Mouse (Mus musculus) forebrain, postnatal 0 days (tissue): Measurements from ENCODE around the gene Knl1. TPM values are rescaled to one million over a fixed set of nuclear protein-coding genes. Genes with fewer than 3 reads are reported as not detected.

Experiments
- ATAC-seq: fragments of 200-750 bp; cut with Nextera tagmentation; 2 replicates; pipeline ENCODE4 v1.8.0; 2017; ENCODE audit warnings: mild to moderate bottlenecking, moderate library complexity
- DNase-seq: peaks from one replicate; pipeline ENCODE4 v3.0.0-alpha.2; 2015
- H3K27ac ChIP-seq: fragments of 300-500 bp; sonication (generic); 2 replicates; pipeline ENCODE4 v1.5.1; 2014; ENCODE audit warnings: low read depth, mild to moderate bottlenecking, antibody characterized with exemption, low read length, moderate library complexity, mixed read lengths
- H3K27me3 ChIP-seq: fragments of 300-500 bp; sonication (generic); 2 replicates; pipeline ENCODE4 v1.6.1; 2014; ENCODE audit warnings: mild to moderate bottlenecking, low read length, mixed read lengths; ENCODE audit not compliant: insufficient read depth
- H3K36me3 ChIP-seq: fragments of 300-500 bp; sonication (generic); 2 replicates; pipeline ENCODE4 v1.6.1; 2014; ENCODE audit warnings: mild to moderate bottlenecking, moderate library complexity; ENCODE audit not compliant: insufficient read depth
- H3K4me1 ChIP-seq: fragments of 300-500 bp; sonication (generic); 2 replicates; pipeline ENCODE4 v1.6.1; 2014; ENCODE audit warnings: antibody characterized with exemption; ENCODE audit not compliant: insufficient read depth
- H3K4me2 ChIP-seq: fragments of 300-500 bp; sonication (generic); 2 replicates; pipeline ENCODE4 v1.6.1; 2014; ENCODE audit warnings: low read depth, mild to moderate bottlenecking, moderate library complexity
- H3K4me3 ChIP-seq: fragments of 300-500 bp; sonication (generic); 2 replicates; pipeline ENCODE4 v1.5.1; 2014; ENCODE audit warnings: low read depth, low read length, mixed read lengths
- H3K9ac ChIP-seq: fragments of 300-500 bp; sonication (generic); 2 replicates; pipeline ENCODE4 v1.6.1; 2014; ENCODE audit warnings: mild to moderate bottlenecking
- H3K9me3 ChIP-seq: fragments of 300-500 bp; sonication (generic); 2 replicates; pipeline ENCODE4 v1.6.1; 2016; ENCODE audit warnings: low read length
- CTCF ChIP-seq: sonication (generic); IDR thresholded peaks from 2 replicates; pipeline ENCODE4 v1.5.1; 2016; ENCODE audit warnings: antibody characterized with exemption, control low read depth, low read depth
- WGBS: fragments of 180-500 bp; shearing (Covaris S2); extraction: QIAGEN DNeasy Blood & Tissue Kit; methylation state at CpG from one replicate; pipeline ENCODE4 v1.1.7; 2014; 5-methylcytosine and 5-hydroxymethylcytosine counted together
- polyA plus RNA-seq: library from polyadenylated mRNA; unstranded; fragments of >200 nt; fragmentation: Nextera tagmentation; extraction: Ambion mirVana; gene quantifications from 2 replicates; pipeline ENCODE4 v1.2.1, GENCODE M21; 2015
- total RNA-seq: library from RNA; depleted of rRNA; stranded (reverse); fragments of >200 nt; gene quantifications from 2 replicates; pipeline ENCODE4 v1.2.3, GENCODE M21; 2014

Gene Knl1
- total and polyA plus RNA-seq, 2 experiments from 2014 or later, result 4.6 to 5.2 TPM

DNA sequence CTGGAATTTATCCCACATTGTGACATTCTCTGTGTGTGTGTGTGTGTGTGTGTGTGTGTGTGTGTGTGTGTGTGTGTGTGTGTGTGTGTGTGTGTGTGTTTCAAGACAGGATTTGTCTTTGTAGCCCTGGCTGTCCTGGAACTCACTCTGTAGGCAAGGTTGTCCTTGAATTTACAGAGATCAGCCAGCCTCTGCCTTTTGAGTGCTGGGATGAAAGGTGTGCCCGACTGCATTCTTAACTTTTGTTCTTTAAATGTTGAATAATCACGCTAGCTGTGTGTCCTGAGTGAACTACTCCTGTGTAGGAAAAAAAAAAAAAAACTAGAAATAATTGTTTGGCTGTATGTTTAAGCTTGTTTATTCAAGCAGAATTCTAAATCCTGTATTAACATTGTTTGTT, 39.2 kb downstream of the Knl1 start:
- H3K27me3 ChIP-seq, result no peaks in the 10 kb centered on the region
- DNase-seq, result no peak
- no peak overlapping the region for H3K27ac ChIP-seq
- WGBS, result 81% methylated on average over 2 of the region's 2 CpGs
- no peaks in the 10 kb centered on the region for H3K9me3 ChIP-seq
- no peak overlapping the region for H3K4me3 ChIP-seq
- H3K4me1 ChIP-seq, result no peaks in the 10 kb centered on the region
- no peak overlapping the region for H3K4me2 ChIP-seq
- no peak for ATAC-seq
- no peak overlapping the region for H3K9ac ChIP-seq
- H3K36me3 ChIP-seq, result no peaks in the 10 kb centered on the region
- TF ChIP-seq CTCF, result no peak

DNA sequence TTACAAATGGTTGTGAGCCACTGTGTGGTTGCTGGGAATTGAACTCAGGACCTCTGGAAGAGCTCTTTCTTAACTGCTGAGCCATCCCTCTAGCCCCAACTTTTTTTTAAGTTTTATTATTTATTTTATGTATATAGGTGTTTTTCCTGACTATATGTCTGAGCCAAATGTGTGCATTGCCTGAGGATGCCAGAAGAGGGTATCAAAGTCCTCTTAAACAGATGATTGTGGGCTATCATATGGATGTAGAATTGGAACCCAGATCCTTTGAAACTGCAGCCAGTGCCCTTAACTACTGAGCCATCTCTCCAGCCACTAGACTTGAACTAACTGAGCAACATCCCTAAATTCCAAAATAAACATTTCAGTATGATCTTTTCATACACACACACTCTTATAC, 54.6 kb downstream of the Knl1 start:
- H3K36me3 ChIP-seq, result no peaks in the 10 kb centered on the region

GRCm38 (mm10) chr2:119106583-119106982, 59.7 kb downstream of the Knl1 start:
- Histone ChIP-seq H3K27me3 (no peaks in the 10 kb centered on the region), H3K36me3 (no peaks in the 10 kb centered on the region), H3K9me3 (no peaks in the 10 kb centered on the region), H3K27ac (no peak overlapping the region), H3K4me3 (no peak overlapping the region), H3K9ac (no peak overlapping the region), H3K4me1 (no peaks in the 10 kb centered on the region), H3K4me2 (no peak overlapping the region)
- ATAC-seq, result no peak
- no peak for TF ChIP-seq CTCF
- DNase-seq, result no peak
- WGBS, result 78% methylated on average over 5 of the region's 5 CpGs

More for the DNA sequence above, 54.6 kb downstream of the Knl1 start:
- ATAC-seq (no peak), DNase-seq (no peak)
- no peaks in the 10 kb centered on the region for H3K27me3 ChIP-seq
- no peaks in the 10 kb centered on the region for H3K4me1 ChIP-seq
- H3K27ac ChIP-seq, result no peak overlapping the region
- no peaks in the 10 kb centered on the region for H3K9me3 ChIP-seq
- no peak overlapping the region for H3K9ac ChIP-seq
- no peak for TF ChIP-seq CTCF
- no peak overlapping the region for H3K4me3 ChIP-seq
- no peak overlapping the region for H3K4me2 ChIP-seq

DNA sequence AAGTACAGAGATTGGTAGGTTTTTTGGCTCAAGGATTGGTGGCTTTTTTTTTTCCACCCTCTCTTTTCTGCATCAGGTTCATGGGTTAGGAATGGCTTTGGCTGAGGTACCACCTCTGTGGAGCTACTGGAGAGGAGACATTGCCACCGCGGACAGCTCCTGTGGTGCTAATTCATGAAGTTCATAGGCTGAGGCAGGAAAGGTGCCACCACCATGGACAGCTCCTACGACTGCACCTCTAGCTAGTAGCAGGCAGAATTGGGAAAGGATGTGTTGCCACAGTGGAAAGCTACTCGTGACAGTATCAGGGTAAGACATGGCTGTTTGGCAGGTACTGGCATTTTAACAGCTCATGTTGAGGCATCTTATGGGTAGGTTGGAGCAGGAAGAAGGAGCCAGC, 61.6 kb downstream of the Knl1 start:
- no peak for DNase-seq
- H3K27ac ChIP-seq, result no peak overlapping the region
- TF ChIP-seq CTCF, result no peak
- H3K36me3 ChIP-seq, result no peaks in the 10 kb centered on the region
- H3K4me2 ChIP-seq, result no peak overlapping the region
- ATAC-seq, result no peak
- WGBS, result 76% methylated on average over 4 of the region's 4 CpGs
- no peak overlapping the region for H3K9ac ChIP-seq
- no peaks in the 10 kb centered on the region for H3K27me3 ChIP-seq
- H3K4me3 ChIP-seq, result no peak overlapping the region
- H3K9me3 ChIP-seq, result no peaks in the 10 kb centered on the region
- H3K4me1 ChIP-seq, result no peaks in the 10 kb centered on the region

DNA sequence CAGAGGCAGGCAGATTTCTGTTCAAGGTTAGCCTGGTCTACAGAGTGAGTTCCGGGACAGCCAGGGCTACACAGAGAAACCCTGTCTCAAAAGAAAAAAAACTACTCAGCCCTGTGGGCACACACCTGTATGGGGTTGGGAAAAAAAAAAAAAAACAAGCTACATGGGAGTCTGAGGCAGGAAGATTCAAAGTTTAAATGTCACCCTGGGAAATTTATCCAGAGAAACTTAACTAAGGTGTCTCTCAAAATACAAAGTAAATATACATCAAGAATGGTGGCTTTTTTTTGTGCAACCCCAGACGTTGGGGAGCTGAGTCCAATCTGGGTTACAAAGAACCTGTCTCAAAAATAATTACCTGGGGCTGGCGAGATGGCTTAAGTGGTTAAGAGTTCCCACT, 64.1 kb downstream of the Knl1 start:
- H3K27me3 ChIP-seq, result no peaks in the 10 kb centered on the region
- H3K9ac ChIP-seq, result no peak overlapping the region
- H3K27ac ChIP-seq, result no peak overlapping the region
- DNase-seq (no peak), ATAC-seq (no peak)
- no peaks in the 10 kb centered on the region for H3K36me3 ChIP-seq
- 94% methylated on average over 3 of the region's 3 CpGs for WGBS
- no peak overlapping the region for H3K4me2 ChIP-seq
- no peak for TF ChIP-seq CTCF
- no peak overlapping the region for H3K4me3 ChIP-seq
- no peaks in the 10 kb centered on the region for H3K4me1 ChIP-seq
- H3K9me3 ChIP-seq, result no peaks in the 10 kb centered on the region

DNA sequence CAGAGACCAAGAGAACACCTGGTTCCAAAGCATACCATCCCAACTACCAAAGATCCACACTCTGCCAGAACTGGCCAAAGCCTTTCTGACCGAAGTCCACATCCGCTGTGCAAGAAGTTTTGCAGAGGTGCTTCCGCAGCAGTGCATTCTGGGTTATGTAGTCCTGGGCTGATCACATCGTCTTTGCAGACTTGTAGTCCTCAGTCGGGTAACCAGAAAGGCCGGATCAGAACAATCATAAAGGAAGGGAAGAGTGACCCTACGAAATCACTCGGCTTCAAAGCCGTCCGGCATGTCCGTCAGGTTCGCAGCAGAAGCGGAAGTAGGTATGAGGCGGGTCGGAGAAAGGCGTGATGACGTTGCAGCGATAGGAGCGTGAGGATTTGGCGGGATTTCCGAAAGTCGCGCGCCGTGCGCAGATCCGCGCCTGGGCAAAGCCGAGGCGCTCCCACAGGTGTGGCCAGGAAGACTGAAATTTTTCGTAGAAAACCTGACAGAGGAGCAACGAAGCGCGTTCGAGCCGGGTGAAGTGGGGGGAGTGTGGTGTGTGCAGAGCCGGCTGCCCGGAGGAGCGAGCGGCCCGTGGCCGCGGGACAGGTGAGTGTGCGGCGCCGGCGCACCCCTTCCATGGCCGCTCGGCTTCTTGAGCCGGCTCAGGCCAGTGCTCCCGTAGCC, 65.7 kb downstream of the Knl1 start, which contains the start of gene Rad51:
Gene Rad51 (plus strand): TSS at position 356 of the 675 bp plus-strand sequence.
- TF ChIP-seq CTCF, result no peak
- peak within 1 kb of the TSS; percentile 75 for H3K27ac ChIP-seq
- WGBS, result under 1% methylated on average over 51 of the region's 51 CpGs

DNA sequence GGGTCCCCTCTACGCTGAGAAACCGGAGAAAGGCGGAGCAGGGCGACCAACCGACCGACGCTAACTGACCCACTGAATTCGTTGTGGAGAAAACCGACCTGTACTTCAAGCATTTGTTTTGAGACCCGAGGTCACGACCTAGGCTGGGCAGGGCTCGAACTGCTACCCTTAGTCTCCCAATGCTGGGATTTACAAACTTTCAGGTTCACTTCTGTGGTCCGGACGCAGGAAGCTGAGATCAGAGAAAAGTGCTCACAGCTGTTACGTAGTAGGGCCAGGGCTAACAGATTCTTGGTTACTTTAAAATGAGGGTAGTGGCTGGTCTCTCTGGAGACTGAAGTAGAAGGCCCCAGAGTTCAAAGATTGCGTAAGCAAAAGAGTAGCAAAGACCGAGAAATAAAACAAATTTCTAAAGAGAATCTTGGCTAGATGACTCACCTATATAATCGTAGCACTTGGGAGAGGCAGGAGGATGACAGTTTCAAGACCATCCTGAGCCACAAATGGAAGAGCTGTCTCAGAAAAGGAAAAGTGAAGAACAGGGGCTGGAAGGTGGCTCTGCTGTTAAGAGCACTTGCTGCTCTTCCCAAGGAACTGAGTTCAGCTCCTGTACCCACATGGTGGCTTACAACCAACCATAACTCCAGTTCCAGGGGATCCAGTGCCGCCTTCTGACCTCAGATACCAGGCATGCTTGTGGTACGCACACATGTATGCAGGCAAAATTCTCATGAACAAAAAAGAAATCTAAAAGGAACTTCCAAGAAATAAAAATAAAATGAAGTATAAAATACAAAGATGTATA, 66.4 kb downstream of the Knl1 start:
- Histone ChIP-seq H3K9ac (peak overlapping the region; percentile 68), H3K9me3 (no peaks in the 10 kb centered on the region), H3K4me3 (peak overlapping the region; percentile 67), H3K27ac (no peak overlapping the region), H3K4me1 (no peaks in the 10 kb centered on the region), H3K36me3 (no peaks in the 10 kb centered on the region), H3K27me3 (no peaks in the 10 kb centered on the region), H3K4me2 (peak overlapping the region; percentile 99)
- no peak for DNase-seq
- no peak for ATAC-seq
- no peak for TF ChIP-seq CTCF
- WGBS, result 12% methylated on average over 20 of the region's 20 CpGs

More for the DNA sequence above, 65.7 kb downstream of the Knl1 start, which contains the start of gene Rad51:
- H3K9ac ChIP-seq, result peak within 1 kb of the TSS; percentile 68
- no peaks in the 10 kb centered on the region for H3K36me3 ChIP-seq
- H3K4me2 ChIP-seq, result peak within 1 kb of the TSS; percentile 99
- H3K27me3 ChIP-seq, result no peaks in the 10 kb centered on the region
- peak within 1 kb of the TSS; percentile 67 for H3K4me3 ChIP-seq
- no peaks in the 10 kb centered on the region for H3K4me1 ChIP-seq
- no peaks in the 10 kb centered on the region for H3K9me3 ChIP-seq
- ATAC-seq (peak; percentile 97), DNase-seq (peak; percentile 92)
